26 mouse cellular contexts compared by ENCODE assay signal in genomic region chr7:25098169-25098568, GRCm38 (mm10). TPM values are rescaled to one million over a fixed set of nuclear protein-coding genes. Genes with fewer than 3 reads are reported as not detected.
A peak's percentile ranks its signal among the peaks of the same experiment; 100 is the strongest.
DNase-seq lines count a peak whose midpoint lies in the region; ATAC-seq and TF ChIP-seq lines count a peak whose summit lies in the region.
"Had no signal": no experiment of that assay in that cellular context is flagged by ENCODE, and none has a peak within 500 bp of the region (broad histone marks: within the 10 kb centered on the region; RNA-seq: fewer than 3 reads in every experiment).

No protein-coding gene starts in this region.

- H3K27me3 ChIP-seq in testis, adult 2 months (ENCODE audit: control insufficient read depth, insufficient read depth, low read length): no peaks in the 10 kb centered on the region
- H3K27me3 ChIP-seq: CH12.LX; embryonic facial prominence, embryonic 15.5 days; forebrain, embryonic 12.5 days had no signal

- intact Hi-C loops in left cerebral cortex, adult 2 months (cut with DNase I): no loop called here

- H3K27ac ChIP-seq in left cerebral cortex, adult 2 months: peak overlapping the region; percentile 36; the same call in 1 of the 2 replicates
- peak overlapping the region; percentile 0 for H3K27ac ChIP-seq in testis, adult 2 months (ENCODE audit: control insufficient read depth, insufficient read depth, low read depth, low read length)
- H3K27ac ChIP-seq: embryonic facial prominence, embryonic 13.5 days; embryonic facial prominence, embryonic 15.5 days; forebrain, embryonic 10.5 days; forebrain, embryonic 12.5 days had no signal

- no peak overlapping the region for H3K4me3 ChIP-seq in left cerebral cortex, adult 2 months
- H3K4me3 ChIP-seq in testis, adult 2 months (ENCODE audit: control insufficient read depth, low read depth, low read length): peak overlapping the region; percentile 66
- H3K4me3 ChIP-seq: embryonic facial prominence, embryonic 13.5 days; embryonic facial prominence, embryonic 15.5 days; erythroblast, embryonic 14.5 days; forebrain, embryonic 10.5 days; forebrain, embryonic 12.5 days had no signal

- peak; percentile 81 for ATAC-seq in frontal cortex, adult (ENCODE audit: low TSS enrichment)
- ATAC-seq: CD4-positive, CD25-positive, alpha-beta regulatory T cell, adult 4 months; forebrain, embryonic 14.5 days; forebrain, embryonic 16.5 days had no signal

- TF ChIP-seq CTCF in left cerebral cortex, adult 2 months (IDR thresholded peaks at IDR 0.05): no peak
- no peak for TF ChIP-seq CTCF in testis, adult 2 months (IDR thresholded peaks at IDR 0.05; ENCODE audit: control insufficient read depth, insufficient read depth, insufficient replicate concordance, low read depth, low read length)

- H3K36me3 ChIP-seq in testis, adult 2 months (ENCODE audit: control insufficient read depth, insufficient read depth, low read length): no peaks in the 10 kb centered on the region; the same call in 1 of the 2 replicates
- H3K36me3 ChIP-seq: embryonic facial prominence, embryonic 13.5 days; embryonic facial prominence, embryonic 15.5 days; forebrain, embryonic 10.5 days had no signal

- DNase-seq in frontal cortex, postnatal 10 days (ENCODE audit: low spot score in 2 of 2): no peak
- DNase-seq in left cerebral cortex, adult 2 months (ENCODE audit: extremely low spot score in 1 of 2, low spot score in 2 of 2): no peak
- DNase-seq in left cerebral cortex, adult 8-10 months (ENCODE audit: low spot score in 2 of 2): no peak
- DNase-seq in testis, postnatal 10 days (ENCODE audit: low spot score): no peak
- DNase-seq in telencephalon, adult 2 months (ENCODE audit: low read depth, low spot score): peak; percentile 77
- no peak for DNase-seq in kidney, adult 11 months
- DNase-seq: adrenal gland, adult 2 months; adrenal gland, postnatal 10 days; adrenal gland, postnatal 25 days; B cell, adult 2 months; cerebellum, adult 11-12 months; cerebellum, adult 2 months; cerebellum, adult 9-10 months; cerebellum, postnatal 10 days; cerebellum, postnatal 25 days had no signal

- TF ChIP-seq POLR2A in testis, adult 2 months (IDR thresholded peaks at IDR 0.05; ENCODE audit: control insufficient read depth, low read depth, low read length): no peak

- H3K4me1 ChIP-seq in testis, adult 2 months (ENCODE audit: control insufficient read depth, insufficient read depth, low read length): peaks cover 21% of the 10 kb centered on the region
- H3K4me1 ChIP-seq: embryonic facial prominence, embryonic 15.5 days had no signal

RNA-seq across cellular contexts. Expression of gene Zfp574, which starts 25.8 kb away (rescaled TPM):
- 10 to 100 TPM; 37.1 to 37.7 TPM for total RNA-seq in left cerebral cortex, adult 2 months (2021)
- total RNA-seq in left cerebral cortex, adult 8-10 months (2022): 10 to 100 TPM; 36.8 to 40.0 (median 37.1) TPM
- polyA plus RNA-seq in testis, adult 2 months (2012; rRNA removed): 267 and 276 TPM in 2 replicates

RNA-seq across cellular contexts. Expression of gene Grik5, which starts 26.0 kb away (rescaled TPM):
- total RNA-seq in left cerebral cortex, adult 2 months (2021): 100 to 1,000 TPM; 207 to 218 TPM
- 100 to 1,000 TPM; 201 to 224 (median 207) TPM for total RNA-seq in left cerebral cortex, adult 8-10 months (2022)
- 83.7 and 86.7 TPM in 2 replicates for polyA plus RNA-seq in testis, adult 2 months (2012; rRNA removed)
